Comparison of ENCODE assay signal across 1 mouse cellular context in genomic region chr2:180740349-180740748, GRCm38 (mm10).
TF ChIP-seq lines count a peak whose summit lies in the region.

No protein-coding gene starts in this region.

TF ChIP-seq in CH12.LX, 34 proteins besides CTCF, POLR2A, EP300 and RAD21 (continued from another document):
- no peak for TF ChIP-seq MAX (IDR thresholded peaks at IDR 0.05; ENCODE audit: low read length)
- no peak for TF ChIP-seq NRF1 (IDR thresholded peaks at IDR 0.05; ENCODE audit: low read depth, low read length)
- no peak for TF ChIP-seq E2F4 (IDR thresholded peaks at IDR 0.05; ENCODE audit: insufficient replicate concordance, low read depth, low read length)
- no peak for TF ChIP-seq MEF2A (IDR thresholded peaks at IDR 0.05; ENCODE audit: borderline replicate concordance, low read depth, low read length)
- TF ChIP-seq UBTF (IDR thresholded peaks at IDR 0.05; ENCODE audit: low read depth, low read length) = no peak
- TF ChIP-seq IRF4 (IDR thresholded peaks at IDR 0.05; ENCODE audit: low read depth, low read length) = no peak
- no peak for TF ChIP-seq ZMIZ1 (IDR thresholded peaks at IDR 0.05; ENCODE audit: low read depth, low read length)
- TF ChIP-seq ELF1 (IDR thresholded peaks at IDR 0.05; ENCODE audit: low read depth, low read length) = no peak
- no peak for TF ChIP-seq SMC3 (IDR thresholded peaks at IDR 0.05; ENCODE audit: low read depth, low read length)
TF ChIP-seq in CH12.LX: peak in this region for 0.
